Mouse (Mus musculus) cerebellum, adult (tissue): ENCODE measurements around the gene Kifc3.
A peak's percentile ranks its signal among the peaks of the same experiment; 100 is the strongest.
"Not testable (repeated sequence)": the region's sequence is repeated elsewhere in the genome, so short reads cannot be mapped to it uniquely, and the experiment has no call there.

Source experiments
- ATAC-seq: cut with Nextera tagmentation; 2 replicates; pipeline ENCODE4 v1.9.2; 2017; ENCODE audit warnings: mild to moderate bottlenecking, moderate library complexity, mixed read lengths; ENCODE audit not compliant: insufficient number of reproducible peaks, low FRiP score, low TSS enrichment

Gene Kifc3

GRCm38 (mm10) chr8:95203326-95204038 is 870 bp upstream of the Kifc3 start:
- 0 out of 2 replicates have a peak, but pooled peaks have one; percentile 9 for ATAC-seq

GRCm38 (mm10) chr8:95202056-95202570 is 499 bp downstream of the Kifc3 start:
- no peak for ATAC-seq

DNA sequence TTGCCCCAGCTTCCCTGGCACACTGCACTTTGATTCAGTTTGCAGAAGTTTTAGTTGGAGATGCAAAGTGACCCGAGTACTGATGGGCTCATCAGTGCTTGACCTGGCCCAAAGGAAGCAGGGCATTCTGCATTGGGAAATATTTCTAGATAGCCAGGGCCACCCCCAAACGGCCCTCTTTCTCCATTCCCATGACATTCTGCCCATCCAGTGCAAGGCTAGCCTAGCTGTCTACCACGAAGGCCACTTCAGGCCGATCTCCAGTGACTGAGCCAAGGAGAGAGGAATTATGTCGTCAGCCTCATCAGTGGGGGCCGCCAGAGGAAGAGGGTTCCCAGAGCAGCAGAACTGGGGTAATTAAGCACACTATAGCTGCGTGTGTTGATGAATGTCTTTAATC is 1.1 kb downstream of the Kifc3 start:
- ATAC-seq, result no peak

- no peak for ATAC-seq
These were observed 2.6 kb downstream of the Kifc3 start for GRCm38 (mm10) chr8:95200001-95200405.

DNA sequence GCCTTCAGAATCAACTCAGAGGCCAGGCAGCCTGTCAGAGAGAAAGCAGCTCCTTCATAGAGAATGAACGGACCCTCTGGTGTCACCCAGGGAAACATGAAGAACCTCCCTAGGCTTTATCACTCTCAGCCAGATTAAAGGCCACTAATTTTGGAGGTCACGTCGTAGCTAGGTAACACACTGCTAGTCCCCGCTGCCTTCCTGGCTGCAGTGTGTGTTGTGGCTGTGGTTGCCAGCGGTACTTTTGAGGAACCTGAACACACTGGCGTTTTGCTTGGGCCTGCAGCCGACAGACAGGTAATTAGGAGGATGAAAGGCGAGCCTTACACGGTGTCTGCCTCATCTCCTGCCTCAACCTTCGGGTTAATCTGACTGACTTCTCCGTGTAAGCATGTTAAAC is 6.9 kb downstream of the Kifc3 start:
- no peak for ATAC-seq

- ATAC-seq, result no peak
These were observed 11.0 kb downstream of the Kifc3 start for GRCm38 (mm10) chr8:95191497-95192175.

DNA sequence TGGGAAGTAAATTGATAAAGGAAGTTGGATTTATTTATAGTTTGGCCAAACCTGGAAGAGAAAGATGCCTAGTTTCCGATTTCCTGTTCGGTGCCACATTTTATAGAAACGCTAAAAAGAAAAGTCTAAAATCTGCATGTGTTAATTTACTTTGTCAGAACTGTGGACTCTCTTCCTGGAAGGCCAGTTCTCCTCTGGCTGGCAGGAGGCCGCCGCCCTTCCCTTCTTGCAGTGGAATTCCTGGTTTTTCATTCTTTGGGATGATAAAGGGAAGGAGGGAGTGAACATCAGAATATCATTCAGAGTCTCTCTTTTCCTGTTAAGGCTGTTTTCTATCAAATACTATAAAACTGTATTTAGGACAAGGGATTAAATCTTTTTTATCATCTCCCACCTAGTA is 15.0 kb downstream of the Kifc3 start:
- no peak for ATAC-seq

DNA sequence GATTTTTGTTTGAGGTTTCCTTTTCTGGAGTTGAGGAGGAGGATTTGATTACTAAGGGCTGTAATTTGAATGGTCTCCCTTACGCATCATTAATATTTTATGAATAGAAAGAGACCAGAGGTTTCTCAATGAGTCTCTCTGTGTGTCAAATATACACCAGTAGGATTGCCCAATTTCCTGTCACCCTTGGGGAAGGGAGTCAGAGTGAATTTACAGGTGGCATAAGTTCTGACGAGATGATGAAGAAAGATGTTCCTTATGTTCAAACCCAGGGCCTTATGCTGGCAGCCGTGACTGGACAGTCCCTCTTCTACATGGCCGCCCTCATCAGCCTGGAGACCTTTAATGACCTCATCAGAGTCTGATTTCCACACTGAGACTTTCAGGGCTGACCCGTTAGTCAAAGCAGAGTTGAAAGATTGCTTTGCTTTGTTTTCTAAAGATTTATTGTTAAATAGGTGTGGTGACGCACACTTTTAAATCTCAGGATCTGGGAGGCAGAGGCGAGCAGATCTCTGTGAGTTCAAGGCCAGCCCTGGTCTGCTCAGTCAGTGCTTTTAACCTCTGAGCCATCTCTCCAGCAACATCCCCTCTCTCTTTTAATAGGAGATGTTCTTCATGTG is 16.6 kb downstream of the Kifc3 start:
- no peak for ATAC-seq

- no peak for ATAC-seq
These were observed 17.5 kb downstream of the Kifc3 start for GRCm38 (mm10) chr8:95185104-95185503.

DNA sequence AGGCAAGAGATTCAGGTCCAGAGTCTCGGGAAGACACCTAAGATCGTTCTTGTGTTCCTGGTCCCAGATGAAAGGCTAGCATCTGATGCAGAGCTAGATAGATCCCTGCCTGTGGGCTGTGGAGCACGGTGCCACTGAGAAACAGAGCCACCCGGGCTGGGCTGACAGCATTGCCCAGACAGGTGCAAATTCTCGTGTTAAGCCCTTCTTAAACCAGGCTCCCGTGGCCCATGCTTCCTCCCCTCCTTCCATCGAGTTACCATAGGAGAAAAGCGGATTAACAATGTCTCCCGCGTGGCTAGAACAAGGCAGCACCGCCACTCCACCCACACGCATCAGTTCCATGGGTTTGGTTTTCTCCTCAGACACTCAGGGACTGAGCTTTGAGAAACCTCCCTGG is 18.4 kb downstream of the Kifc3 start:
- no peak for ATAC-seq

GRCm38 (mm10) chr8:95181850-95182249 is 20.8 kb downstream of the Kifc3 start:
- ATAC-seq, result no peak

DNA sequence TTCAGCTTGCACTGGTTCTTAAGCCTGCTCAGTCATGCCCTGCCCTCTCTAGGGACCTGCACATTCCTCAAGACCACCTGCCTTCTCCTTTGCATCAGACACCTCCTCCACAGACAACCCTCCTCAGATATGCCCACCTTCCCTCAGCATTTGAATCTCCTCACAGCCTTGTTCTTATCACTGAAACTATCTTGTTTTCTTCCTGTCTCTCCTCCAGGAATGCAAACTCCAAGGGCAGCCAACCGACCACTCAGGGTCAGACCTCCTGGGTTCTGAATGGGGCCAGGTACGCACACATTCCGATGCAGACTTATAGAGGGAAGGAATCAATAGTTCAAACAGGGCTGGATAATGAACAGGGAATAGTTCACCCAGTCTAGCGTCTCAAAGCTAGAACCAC is 24.4 kb downstream of the Kifc3 start:
- ATAC-seq, result no peak

- ATAC-seq, result no peak
These were observed 25.6 kb downstream of the Kifc3 start for GRCm38 (mm10) chr8:95176985-95177384.

DNA sequence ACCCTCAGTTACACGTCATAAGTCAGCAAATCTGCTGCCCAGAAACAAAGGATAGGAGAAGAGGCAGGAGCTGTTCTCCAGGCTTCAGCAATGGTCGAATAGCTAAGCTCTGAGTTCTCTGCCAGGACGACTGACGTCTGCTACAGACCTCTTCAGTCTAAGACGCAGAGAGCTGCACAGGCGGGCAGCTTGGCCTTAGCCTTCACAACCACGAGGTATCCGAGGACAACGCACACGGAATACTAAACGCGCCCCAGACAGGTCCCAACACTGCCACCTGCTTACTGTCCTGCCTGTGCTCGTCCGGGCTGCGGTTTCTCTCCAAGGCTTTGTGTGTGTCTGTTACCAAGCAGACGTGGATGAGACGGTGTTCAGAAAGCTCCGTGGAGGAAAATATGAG is 26.8 kb downstream of the Kifc3 start:
- ATAC-seq, result no peak

DNA sequence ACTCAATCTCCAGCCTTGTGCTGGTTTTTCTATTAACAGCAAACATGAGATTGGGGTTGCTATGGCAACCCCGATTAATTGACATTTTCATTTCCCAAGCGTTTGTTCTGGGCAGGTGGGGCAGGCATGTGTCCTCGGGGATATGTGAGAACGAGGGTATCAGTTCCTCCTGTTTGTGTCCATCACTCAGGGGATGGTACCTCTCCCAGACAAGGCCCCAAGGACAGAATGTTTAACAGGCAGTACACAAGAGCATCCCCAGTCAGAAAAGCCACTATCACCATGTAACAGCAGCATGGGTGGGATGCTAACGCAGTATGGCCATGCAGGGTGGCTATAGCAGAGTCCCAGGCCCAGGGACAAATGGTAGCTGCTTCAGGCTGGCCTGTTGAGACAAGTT is 27.3 kb downstream of the Kifc3 start:
- no peak for ATAC-seq

GRCm38 (mm10) chr8:95172433-95172832 is 30.2 kb downstream of the Kifc3 start:
- ATAC-seq, result no peak

DNA sequence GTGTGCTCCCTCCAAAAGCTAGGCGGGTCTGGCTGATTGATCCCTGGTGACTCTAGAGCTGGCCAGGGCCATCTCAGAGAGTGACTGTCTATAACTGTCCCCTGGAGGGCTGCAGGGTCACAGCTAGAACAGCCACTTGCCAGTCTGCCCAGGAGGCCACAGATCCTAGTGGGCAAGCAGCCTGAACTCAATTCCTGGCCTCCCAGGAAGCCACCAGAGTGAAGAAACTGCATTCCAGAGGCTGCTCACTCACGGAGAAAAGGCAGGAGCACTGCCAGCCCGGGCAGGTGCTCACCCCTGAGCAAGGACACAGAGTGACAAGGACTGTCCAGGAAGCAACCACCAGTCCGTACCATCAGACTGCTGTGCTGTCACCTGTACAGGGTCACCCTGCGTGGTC is 34.9 kb downstream of the Kifc3 start:
- ATAC-seq, result no peak

- ATAC-seq, result no peak
These were observed 36.2 kb downstream of the Kifc3 start for GRCm38 (mm10) chr8:95166400-95166799.

DNA sequence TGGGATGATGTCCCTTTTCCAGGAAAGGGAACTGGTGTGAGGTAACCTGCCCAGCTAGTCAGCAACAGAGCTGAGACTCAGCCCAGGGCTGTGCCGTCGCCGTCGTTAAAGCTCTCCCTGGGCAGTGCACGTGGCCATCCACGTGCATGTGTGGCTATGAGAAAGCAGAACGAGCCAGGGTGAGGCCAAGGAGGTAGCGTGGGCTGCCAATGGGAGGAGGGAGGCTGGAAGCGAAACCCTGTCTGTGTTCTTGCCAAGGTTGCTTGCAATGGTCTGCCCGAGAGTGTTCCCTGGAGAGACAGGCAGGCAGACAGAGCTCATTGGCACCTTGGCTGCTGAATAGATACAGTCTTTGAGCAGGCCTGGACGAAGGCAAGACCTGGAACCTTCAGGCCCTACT is 36.7 kb downstream of the Kifc3 start:
- ATAC-seq, result peak; percentile 77

- ATAC-seq, result no peak
These were observed 38.1 kb downstream of the Kifc3 start for GRCm38 (mm10) chr8:95164469-95164868.

DNA sequence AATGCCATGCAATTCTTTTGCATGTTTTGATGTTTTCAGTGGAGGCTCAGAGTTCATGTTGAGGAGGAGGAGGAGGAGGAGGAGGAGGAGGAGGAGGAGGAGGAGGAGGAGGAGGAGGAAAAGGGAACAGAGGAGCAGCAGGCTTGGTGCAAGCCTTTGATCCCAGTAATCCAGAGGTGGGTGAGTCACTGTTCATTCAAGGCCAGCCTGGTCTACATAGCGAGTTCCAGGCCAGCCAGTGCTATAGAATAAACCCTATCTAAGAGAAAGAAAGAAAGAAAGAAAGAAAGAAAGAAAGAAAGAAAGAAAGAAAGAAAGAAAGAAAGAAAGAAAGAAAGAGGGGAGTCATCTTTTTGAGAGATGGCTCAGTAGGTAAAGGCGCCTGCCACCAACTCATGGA is 38.6 kb downstream of the Kifc3 start:
- ATAC-seq, result not testable (repeated sequence)
